Mouse (Mus musculus) liver, postnatal 0 days (tissue): ENCODE data around the gene Trpm3. TPM values are rescaled to one million over a fixed set of nuclear protein-coding genes. Genes with fewer than 3 reads are reported as not detected.
A peak's percentile ranks its signal among the peaks of the same experiment; 100 is the strongest.

Source experiments
- ATAC-seq: fragments of 200-750 bp; cut with Nextera tagmentation; 2 replicates; pipeline ENCODE4 v1.8.0; 2017; ENCODE audit warnings: mild to moderate bottlenecking, moderate library complexity
- DNase-seq: peaks from one replicate; pipeline ENCODE4 v3.0.0-alpha.2; 2016
- H3K27ac ChIP-seq: fragments of 300-500 bp; sonication (generic); 2 replicates; pipeline ENCODE4 v1.5.1; 2014; ENCODE audit warnings: antibody characterized with exemption, moderate library complexity, mild to moderate bottlenecking, low read depth
- H3K27me3 ChIP-seq: fragments of 300-500 bp; sonication (generic); 2 replicates; pipeline ENCODE4 v1.6.1; 2014; ENCODE audit warnings: low read length, control low read depth, mixed read lengths; ENCODE audit not compliant: insufficient read depth
- H3K36me3 ChIP-seq: fragments of 300-500 bp; sonication (generic); replicated peaks from 2 replicates; pipeline ENCODE4 v1.6.1; 2014; ENCODE audit warnings: mild to moderate bottlenecking, control low read depth, low read length, moderate library complexity, mixed read lengths; ENCODE audit not compliant: insufficient read depth
- H3K4me1 ChIP-seq: fragments of 300-500 bp; sonication (generic); 2 replicates; pipeline ENCODE4 v1.6.1; 2014; ENCODE audit warnings: antibody characterized with exemption, mild to moderate bottlenecking, control low read depth; ENCODE audit not compliant: insufficient read depth
- H3K4me2 ChIP-seq: fragments of 300-500 bp; sonication (generic); 2 replicates; pipeline ENCODE4 v1.6.1; 2014; ENCODE audit warnings: low read depth, mild to moderate bottlenecking, low read length, moderate library complexity, mixed read lengths
- H3K4me3 ChIP-seq: fragments of 300-500 bp; sonication (generic); 2 replicates; pipeline ENCODE4 v1.5.1; 2014; ENCODE audit warnings: low read depth, low read length
- H3K9ac ChIP-seq: fragments of 300-500 bp; sonication (generic); replicated peaks from 2 replicates; pipeline ENCODE4 v1.6.1; 2014; ENCODE audit warnings: mild to moderate bottlenecking, moderate library complexity
- H3K9me3 ChIP-seq: fragments of 300-500 bp; sonication (generic); 2 replicates; pipeline ENCODE4 v1.6.1; 2016; ENCODE audit warnings: mild to moderate bottlenecking, control low read depth, low read length, mixed read lengths
- CTCF ChIP-seq: sonication (generic); IDR thresholded peaks from 2 replicates; pipeline ENCODE4 v1.5.1; 2016; ENCODE audit warnings: antibody characterized with exemption, low read depth
- EP300 ChIP-seq: IDR thresholded peaks from 2 replicates; pipeline ENCODE4 v1.6.1; 2016; ENCODE audit warnings: antibody characterized with exemption, low read depth, mild to moderate bottlenecking
- WGBS: fragments of 180-500 bp; shearing (Covaris S2); extraction: QIAGEN DNeasy Blood & Tissue Kit; methylation state at CpG from one replicate; pipeline ENCODE4 v1.1.7; 2014; ENCODE audit not compliant: insufficient replicate concordance; 5-methylcytosine and 5-hydroxymethylcytosine counted together
- polyA plus RNA-seq: library from polyadenylated mRNA; unstranded; fragments of >200 nt; fragmentation: Nextera tagmentation; extraction: Ambion mirVana; gene quantifications from 2 replicates; pipeline ENCODE4 v1.2.1, GENCODE M21; 2015

Trpm3 gene
- polyA plus RNA-seq, 1 experiment from 2014 or later = 0.02 TPM

- ATAC-seq (no peak), DNase-seq (no peak)
- Histone ChIP-seq H3K36me3 (no peaks in the 10 kb centered on the region), H3K27me3 (no peaks in the 10 kb centered on the region), H3K9me3 (no peaks in the 10 kb centered on the region), H3K27ac (no peak overlapping the region), H3K9ac (no peak overlapping the region), H3K4me2 (no peak overlapping the region), H3K4me1 (no peaks in the 10 kb centered on the region), H3K4me3 (no peak overlapping the region)
- no peak for TF ChIP-seq CTCF
- TF ChIP-seq EP300 = no peak
- WGBS = 40% methylated on average over 5 of the region's 5 CpGs
These were observed 469.3 kb downstream of the Trpm3 start for GRCm38 (mm10) chr19:22607985-22608684.

GRCm38 (mm10) chr19:22611621-22612020, 472.8 kb downstream of the Trpm3 start:
- Histone ChIP-seq H3K9me3 (no peaks in the 10 kb centered on the region), H3K4me3 (no peak overlapping the region), H3K36me3 (no peaks in the 10 kb centered on the region), H3K4me2 (no peak overlapping the region), H3K27ac (no peak overlapping the region), H3K9ac (no peak overlapping the region), H3K4me1 (no peaks in the 10 kb centered on the region), H3K27me3 (no peaks in the 10 kb centered on the region)
- ATAC-seq (no peak), DNase-seq (no peak)
- WGBS = 78% methylated on average over 2 of the region's 2 CpGs
- TF ChIP-seq CTCF (no peak), EP300 (no peak)

GRCm38 (mm10) chr19:22615367-22615766, 476.5 kb downstream of the Trpm3 start:
- Histone ChIP-seq H3K27me3 (no peaks in the 10 kb centered on the region), H3K4me1 (no peaks in the 10 kb centered on the region), H3K27ac (no peak overlapping the region), H3K9ac (no peak overlapping the region), H3K4me3 (no peak overlapping the region), H3K36me3 (no peaks in the 10 kb centered on the region), H3K4me2 (no peak overlapping the region), H3K9me3 (no peaks in the 10 kb centered on the region)
- DNase-seq = no peak
- TF ChIP-seq EP300 (no peak), CTCF (no peak)
- WGBS = 80% methylated on average over 6 of the region's 6 CpGs
- no peak for ATAC-seq

GRCm38 (mm10) chr19:22624801-22625513, 486.1 kb downstream of the Trpm3 start:
- 53% methylated on average over 3 of the region's 3 CpGs for WGBS

DNA sequence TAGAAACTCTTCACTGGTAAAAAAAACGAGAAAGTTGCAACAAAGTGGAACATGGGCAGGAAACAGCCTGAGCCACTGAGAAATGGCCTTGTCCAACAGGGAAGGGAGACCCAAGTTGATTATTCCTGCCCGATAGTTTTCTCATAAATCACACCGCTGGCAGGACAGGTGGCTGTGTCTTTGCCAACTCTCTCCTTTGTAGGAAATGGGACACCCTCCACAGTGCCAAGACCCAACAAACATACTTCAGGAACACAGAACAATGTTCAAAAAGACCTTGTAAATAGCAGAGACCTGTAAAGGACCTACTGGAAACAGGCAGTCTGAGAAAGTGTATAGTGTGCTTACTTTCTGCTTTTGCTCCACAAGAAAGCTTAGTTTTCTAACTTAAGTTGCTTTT, 490.0 kb downstream of the Trpm3 start:
- 68% methylated on average over 3 of the region's 3 CpGs for WGBS
- TF ChIP-seq CTCF = no peak

More at GRCm38 (mm10) chr19:22624801-22625513, 486.1 kb downstream of the Trpm3 start:
- Histone ChIP-seq H3K4me3 (no peak overlapping the region), H3K27me3 (no peaks in the 10 kb centered on the region), H3K36me3 (no peaks in the 10 kb centered on the region), H3K27ac (no peak overlapping the region), H3K4me1 (no peaks in the 10 kb centered on the region), H3K9ac (no peak overlapping the region), H3K4me2 (no peak overlapping the region), H3K9me3 (no peaks in the 10 kb centered on the region)
- DNase-seq (no peak), ATAC-seq (no peak)
- no peak for TF ChIP-seq EP300
- TF ChIP-seq CTCF = no peak

DNA sequence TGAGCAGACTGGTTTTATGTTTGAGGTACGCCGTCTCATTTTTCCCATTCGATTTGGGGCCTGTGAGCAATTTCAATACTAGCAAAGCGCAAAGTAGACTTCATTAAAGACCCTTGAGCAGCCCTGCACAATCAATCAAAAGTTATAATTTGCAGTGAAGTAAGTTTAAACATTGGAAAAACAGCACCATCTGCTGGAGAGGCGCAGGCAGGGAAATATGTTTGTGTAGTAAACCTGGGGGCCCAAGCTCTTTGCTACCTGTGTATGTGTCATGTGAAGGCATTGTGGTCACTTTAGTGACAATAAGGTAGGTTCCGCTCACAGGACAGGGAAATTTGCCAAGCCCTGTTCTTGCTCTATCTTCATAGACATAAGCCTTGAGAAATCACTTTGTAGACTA, 492.5 kb downstream of the Trpm3 start:
- H3K4me1 ChIP-seq = no peaks in the 10 kb centered on the region
- no peak overlapping the region for H3K9ac ChIP-seq
- no peak overlapping the region for H3K27ac ChIP-seq
- no peaks in the 10 kb centered on the region for H3K27me3 ChIP-seq
- H3K9me3 ChIP-seq = no peaks in the 10 kb centered on the region
- no peak overlapping the region for H3K4me3 ChIP-seq
- H3K36me3 ChIP-seq = no peaks in the 10 kb centered on the region
- H3K4me2 ChIP-seq = no peak overlapping the region
- TF ChIP-seq EP300 (no peak), CTCF (peak; percentile 50)
- ATAC-seq (no peak), DNase-seq (no peak)
- WGBS = 70% methylated on average over 6 of the region's 6 CpGs

More for the DNA sequence above, 490.0 kb downstream of the Trpm3 start:
- H3K27ac ChIP-seq = no peak overlapping the region
- no peak for DNase-seq
- H3K4me3 ChIP-seq = no peak overlapping the region
- H3K4me2 ChIP-seq = no peak overlapping the region
- no peaks in the 10 kb centered on the region for H3K36me3 ChIP-seq
- H3K27me3 ChIP-seq = no peaks in the 10 kb centered on the region
- ATAC-seq = no peak
- no peaks in the 10 kb centered on the region for H3K9me3 ChIP-seq
- H3K4me1 ChIP-seq = no peaks in the 10 kb centered on the region
- H3K9ac ChIP-seq = no peak overlapping the region
